Mouse (Mus musculus) CH12.LX (cell line): ENCODE measurements at regions not wholly inside any gene's neighbourhood (a gene's known extent, or its start where the extent isn't known, plus 50 kb on each side); places are given as distances from the start of the nearest gene placed in this dataset.

ENCODE experiments used
- DNase-seq: peaks from one replicate; pipeline ENCODE4 v3.0.0-alpha.2; 2013; ENCODE audit errors: extremely low read depth
- H3K27ac ChIP-seq: 2 replicates; pipeline ENCODE4 v1.5.1; 2012; ENCODE audit warnings: low read depth, mild to moderate bottlenecking, control low read depth, moderate library complexity; ENCODE audit not compliant: insufficient read depth
- H3K27me3 ChIP-seq: replicated peaks from 2 replicates; pipeline ENCODE3; 2012; ENCODE audit warnings: inconsistent platforms
- H3K36me3 ChIP-seq, 2 experiments: replicated peaks in 1 of 2; 2 replicates each; pipeline versions ENCODE3 to v1.6.1; 2012; ENCODE audit warnings: inconsistent platforms in 1 of 2, low read length in 1 of 2, mild to moderate bottlenecking in 1 of 2, mixed read lengths in 1 of 2, moderate library complexity in 1 of 2; ENCODE audit not compliant: control insufficient read depth in 1 of 2, insufficient read depth in 1 of 2
- H3K4me1 ChIP-seq, 2 experiments: 2 replicates each; pipeline ENCODE4 v1.6.1; 2012; ENCODE audit warnings: inconsistent platforms in 1 of 2, moderate library complexity in 1 of 2; ENCODE audit not compliant: insufficient read depth in 2 of 2, control insufficient read depth in 1 of 2
- H3K4me2 ChIP-seq: 2 replicates; pipeline ENCODE4 v1.6.1; 2012; ENCODE audit warnings: low read depth, mild to moderate bottlenecking, control low read depth; ENCODE audit not compliant: poor library complexity, insufficient read depth, severe bottlenecking
- H3K4me3 ChIP-seq, 3 experiments: fragments of 150-350 bp in 1 of 3; sonication (generic) in 1 of 3; replicated peaks in 1 of 3; 2 replicates each; pipeline versions ENCODE3 to v1.5.1; 2011 to 2012; ENCODE audit warnings: low read depth in 2 of 3, low read length in 2 of 3, mild to moderate bottlenecking in 2 of 3, moderate library complexity in 2 of 3, control low read depth in 1 of 3, improper control_type of control experiment in 1 of 3, inconsistent platforms in 1 of 3, mixed read lengths in 1 of 3; ENCODE audit not compliant: poor library complexity in 1 of 3
- H3K79me2 ChIP-seq: replicated peaks from 2 replicates; pipeline ENCODE4 v1.6.1; 2012; ENCODE audit warnings: mild to moderate bottlenecking, moderate library complexity; ENCODE audit not compliant: control insufficient read depth, poor library complexity, insufficient read depth, severe bottlenecking; ENCODE audit errors: extremely low read depth
- H3K9ac ChIP-seq: 2 replicates; pipeline ENCODE4 v1.6.1; 2012; ENCODE audit warnings: low read depth, mild to moderate bottlenecking, control low read depth, moderate library complexity; ENCODE audit not compliant: insufficient read depth
- H3K9me3 ChIP-seq: replicated peaks from 2 replicates; pipeline ENCODE3; 2012; ENCODE audit warnings: low read length, inconsistent platforms, mixed read lengths
- BHLHE40 ChIP-seq: IDR thresholded peaks from 2 replicates; pipeline ENCODE4 v1.6.1; 2011; ENCODE audit warnings: mild to moderate bottlenecking, low read depth, low read length, improper control_type of control experiment
- CHD1 ChIP-seq: IDR thresholded peaks from 2 replicates; pipeline ENCODE4 v1.6.1; 2012; ENCODE audit warnings: low read depth, low read length, improper control_type of control experiment, inconsistent platforms
- CHD2 ChIP-seq: IDR thresholded peaks from 2 replicates; pipeline ENCODE4 v1.6.1; 2011; ENCODE audit warnings: low read length, improper control_type of control experiment
- CTCF ChIP-seq, 2 experiments: IDR thresholded peaks in 1 of 2; conservative IDR thresholded peaks in 1 of 2; 2 replicates each; pipeline ENCODE4 v1.5.1; 2011 to 2012; ENCODE audit warnings: low read depth in 2 of 2, low read length in 2 of 2, improper control_type of control experiment in 1 of 2, inconsistent platforms in 1 of 2, mild to moderate bottlenecking in 1 of 2, moderate library complexity in 1 of 2
- EP300 ChIP-seq: IDR thresholded peaks from 2 replicates; pipeline ENCODE4 v1.6.1; 2011; ENCODE audit warnings: low read length, improper control_type of control experiment
- GABPA ChIP-seq: IDR thresholded peaks from 2 replicates; pipeline ENCODE4 v1.6.1; 2012; ENCODE audit warnings: low read depth, low read length, improper control_type of control experiment, inconsistent platforms; ENCODE audit not compliant: insufficient replicate concordance
- HCFC1 ChIP-seq: IDR thresholded peaks from 2 replicates; pipeline ENCODE4 v1.6.1; 2012; ENCODE audit warnings: low read depth, mild to moderate bottlenecking, inconsistent platforms, low read length, improper control_type of control experiment
- IRF4 ChIP-seq: IDR thresholded peaks from 2 replicates; pipeline ENCODE4 v1.6.1; 2014; ENCODE audit warnings: low read depth, mild to moderate bottlenecking, inconsistent platforms, low read length, improper control_type of control experiment
- JUN ChIP-seq: IDR thresholded peaks from 2 replicates; pipeline ENCODE4 v1.6.1; 2011; ENCODE audit warnings: low read depth, mild to moderate bottlenecking, low read length, improper control_type of control experiment, moderate library complexity; ENCODE audit not compliant: insufficient read depth
- JUND ChIP-seq: conservative IDR thresholded peaks from 2 replicates; pipeline ENCODE4 v1.6.1; 2011; ENCODE audit warnings: low read depth, low read length, improper control_type of control experiment
- MEF2A ChIP-seq: IDR thresholded peaks from 2 replicates; pipeline ENCODE4 v1.6.1; 2014; ENCODE audit warnings: low read depth, mild to moderate bottlenecking, inconsistent platforms, low read length, improper control_type of control experiment, borderline replicate concordance
- MXI1 ChIP-seq: IDR thresholded peaks from 2 replicates; pipeline ENCODE4 v1.6.1; 2011; ENCODE audit warnings: mild to moderate bottlenecking, low read depth, low read length, improper control_type of control experiment
- MYC ChIP-seq: IDR thresholded peaks from 2 replicates; pipeline ENCODE4 v1.6.1; 2011; ENCODE audit warnings: low read depth, mild to moderate bottlenecking, improper control_type of control experiment, low read length
- POLR2A ChIP-seq: IDR thresholded peaks from 2 replicates; pipeline ENCODE4 v1.6.1; 2011; ENCODE audit warnings: low read depth, mild to moderate bottlenecking, improper control_type of control experiment, low read length
- RAD21 ChIP-seq: IDR thresholded peaks from 2 replicates; pipeline ENCODE4 v1.6.1; 2011; ENCODE audit warnings: low read depth, mild to moderate bottlenecking, low read length, improper control_type of control experiment, moderate library complexity
- SIN3A ChIP-seq: IDR thresholded peaks from 2 replicates; pipeline ENCODE4 v1.6.1; 2012; ENCODE audit warnings: low read length, improper control_type of control experiment, inconsistent platforms
- TCF12 ChIP-seq: IDR thresholded peaks from 2 replicates; pipeline ENCODE4 v1.6.1; 2014; ENCODE audit warnings: low read depth, mild to moderate bottlenecking, inconsistent platforms, low read length, improper control_type of control experiment
- UBTF ChIP-seq: IDR thresholded peaks from 2 replicates; pipeline ENCODE4 v1.6.1; 2012; ENCODE audit warnings: low read depth, mild to moderate bottlenecking, inconsistent platforms, low read length, improper control_type of control experiment, moderate library complexity
- ZKSCAN1 ChIP-seq: IDR thresholded peaks from 2 replicates; pipeline ENCODE4 v1.6.1; 2012; ENCODE audit warnings: low read depth, inconsistent platforms, low read length, improper control_type of control experiment, borderline replicate concordance
- ZMIZ1 ChIP-seq: IDR thresholded peaks from 2 replicates; pipeline ENCODE4 v1.6.1; 2012; ENCODE audit warnings: low read depth, mild to moderate bottlenecking, inconsistent platforms, low read length, improper control_type of control experiment
- dilution Hi-C: fragments of 300-500 bp; cut with MboI; formaldehyde crosslinking; loops from 2 replicates; pipeline ENCODE4 v1.14.3; 2020; ENCODE audit warnings: low sequenced_read_pairs; ENCODE audit not compliant: extremely low pct_unique_long_range_greater_than_20kb, extremely low pct_ligation_motif_present
- in situ Hi-C: fragments of 300-500 bp; cut with MboI; formaldehyde crosslinking; loops from 3 replicates; pipeline ENCODE4 v1.14.3; 2019; ENCODE audit warnings: low sequenced_read_pairs, low pct_ligation_motif_present, low pct_unique_long_range_greater_than_20kb, mixed read lengths

- Histone ChIP-seq H3K9ac (no peak overlapping the region), H3K4me2 (no peak overlapping the region), H3K36me3 (no peaks in the 10 kb centered on the region), H3K9me3 (no peaks in the 10 kb centered on the region), H3K4me1 (no peaks in the 10 kb centered on the region), H3K4me3 (no peak overlapping the region), H3K79me2 (no peaks in the 10 kb centered on the region), H3K27me3 (no peaks in the 10 kb centered on the region)
- DNase-seq, result no peak
- dilution Hi-C loops, result no loop called here
- TF ChIP-seq JUND, result no peak
- no peak for TF ChIP-seq HCFC1
- no peak for TF ChIP-seq ZKSCAN1
- no peak for TF ChIP-seq SIN3A
- no peak for TF ChIP-seq POLR2A
- no peak for TF ChIP-seq IRF4
- TF ChIP-seq EP300, result no peak
- TF ChIP-seq GABPA, result no peak
- no peak for TF ChIP-seq CHD1
- TF ChIP-seq CTCF (conservative IDR thresholded peaks at IDR 0.05 in 1 of 2, IDR thresholded peaks at IDR 0.05 in 1 of 2; ENCODE audit: low read depth in 2 of 2, low read length in 2 of 2), result no peak
- TF ChIP-seq CHD2, result no peak
- TF ChIP-seq MXI1, result no peak
- TF ChIP-seq MEF2A, result no peak
- TF ChIP-seq BHLHE40, result no peak
- TF ChIP-seq, all 38 proteins: peak for 0
- in situ Hi-C loops, result no loop called here
- H3K27ac ChIP-seq, result no peak overlapping the region
Measured at GRCm38 (mm10) chr6:9498921-9499320, 550.7 kb downstream of the Nxph1 start.

GRCm38 (mm10) chr6:9534395-9534794, 586.2 kb downstream of the Nxph1 start:
- H3K4me2 ChIP-seq, result no peak overlapping the region
- H3K9me3 ChIP-seq, result no peaks in the 10 kb centered on the region
- dilution Hi-C loops, result no loop called here
- H3K4me3 ChIP-seq, result no peak overlapping the region
- no peaks in the 10 kb centered on the region for H3K36me3 ChIP-seq
- H3K27me3 ChIP-seq, result no peaks in the 10 kb centered on the region
- H3K79me2 ChIP-seq, result no peaks in the 10 kb centered on the region
- no peak overlapping the region for H3K9ac ChIP-seq
- H3K4me1 ChIP-seq, result peaks cover 0 to 8% of the 10 kb centered on the region in 2 experiments; a peak in 2 of 4 replicates
- no peak overlapping the region for H3K27ac ChIP-seq
- in situ Hi-C loops, result no loop called here
- TF ChIP-seq IRF4 (no peak), MYC (no peak), JUND (no peak), HCFC1 (no peak), ZMIZ1 (no peak), UBTF (no peak), JUN (no peak), TCF12 (no peak), RAD21 (no peak)
- no peak for DNase-seq
